Mouse (Mus musculus) adrenal gland, adult 18-20 months (tissue): ENCODE results near the gene Caap1. TPM values are rescaled to one million over a fixed set of nuclear protein-coding genes. Genes with fewer than 3 reads are reported as not detected.

Experiments
- DNase-seq, 2 experiments: peaks; one replicate each; pipeline ENCODE4 v3.0.0; 2021 to 2022; ENCODE audit warnings: low spot score in 2 of 2
- total RNA-seq, 2 experiments: library from RNA; stranded (reverse); gene quantifications; 1 replicate in 1 of 2; 2 replicates in 1 of 2; pipeline ENCODE4 v1.2.3; 2021

The Caap1 gene
- total RNA-seq, 2 experiments from 2014 or later = 6.0 to 6.7 TPM

- peak; percentile 30 to 42 for DNase-seq
These were observed 39.0 kb downstream of the Caap1 start for GRCm38 (mm10) chr4:94517631-94518030.

DNA sequence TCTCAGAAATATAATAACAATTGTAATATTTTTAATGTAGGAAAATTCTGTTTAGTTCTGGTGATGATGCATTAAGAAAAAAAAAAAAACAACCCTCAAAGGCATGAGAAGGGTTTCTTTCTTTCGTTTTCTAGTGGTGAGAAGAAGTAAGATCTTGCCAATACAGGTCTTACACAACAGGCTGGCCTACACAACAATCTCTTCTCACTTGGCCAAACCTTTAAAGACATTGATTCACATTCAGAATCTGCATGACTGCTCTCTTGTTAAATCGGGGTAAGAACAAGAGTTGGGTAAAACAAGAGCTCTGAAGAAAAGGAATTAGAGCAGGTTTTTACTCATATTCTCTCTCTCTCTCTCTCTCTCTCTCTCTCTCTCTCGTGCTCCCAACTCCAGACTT lies 41.2 kb downstream of the Caap1 start:
- no peak for DNase-seq

DNA sequence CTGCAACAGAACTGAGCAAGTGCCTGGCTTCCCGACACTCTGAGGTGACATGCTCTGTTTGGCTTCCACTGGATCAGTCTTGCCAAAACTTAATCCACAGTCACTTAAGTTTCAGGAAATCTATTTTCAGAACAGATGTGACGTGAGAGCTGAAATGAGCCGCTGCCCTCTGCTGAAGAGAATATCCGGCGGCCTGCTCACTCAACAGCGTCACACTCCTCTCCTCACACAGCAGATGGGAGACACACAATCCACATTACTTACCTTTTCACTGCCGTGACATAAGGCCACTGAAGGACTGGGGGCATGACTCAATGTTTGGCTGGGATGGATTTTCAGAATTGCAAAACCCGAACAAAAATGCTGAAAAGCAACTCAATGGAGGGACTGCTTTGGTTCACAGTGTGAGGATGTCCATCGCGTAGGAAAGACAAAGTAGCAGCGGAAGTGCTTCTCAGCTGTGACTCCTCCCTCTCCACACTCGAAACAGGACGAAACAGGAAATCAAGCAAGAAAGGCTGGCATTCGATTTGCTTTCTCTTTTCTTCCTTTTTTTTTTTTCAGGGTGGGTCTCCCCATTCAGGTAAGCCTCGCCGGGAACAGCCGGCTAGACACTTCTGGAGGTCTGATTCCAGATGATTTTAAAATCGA lies 79.7 kb downstream of the Caap1 start:
- no peak for DNase-seq

- DNase-seq = no peak
These were observed 83.3 kb downstream of the Caap1 start for GRCm38 (mm10) chr4:94473286-94473685.

- DNase-seq = no peak
These were observed 97.2 kb downstream of the Caap1 start for GRCm38 (mm10) chr4:94459424-94459823.

GRCm38 (mm10) chr4:94454857-94455256 lies 101.7 kb downstream of the Caap1 start:
- DNase-seq = no peak

Other genes starting within 250 kb of the Caap1 start
- not detected for gene Gm10306, start 250 bp downstream of the Caap1 start, total RNA-seq
- gene Plaa, start 46.4 kb upstream of the Caap1 start, total RNA-seq = 10 to 100 TPM; 56.0 to 60.5 TPM
- 10 to 100 TPM; 10.4 to 11.9 TPM for gene Ift74, start 57.7 kb upstream of the Caap1 start, total RNA-seq
- gene Lrrc19, start 93.3 kb upstream of the Caap1 start, total RNA-seq = under 1 TPM in 1 of 2 experiments, not detected in 1; 0.10 TPM
- gene Tek, start 182.5 kb upstream of the Caap1 start, total RNA-seq = 10 to 100 TPM; 40.5 to 45.1 TPM